Mouse (Mus musculus) stomach, embryonic 16.5 days (tissue): ENCODE data around the gene Gm15737. TPM values are rescaled to one million over a fixed set of nuclear protein-coding genes. Genes with fewer than 3 reads are reported as not detected.

Experiments used
- ATAC-seq: fragments of 200-750 bp; cut with Nextera tagmentation; 2 replicates; pipeline ENCODE4 v1.8.0; 2017; ENCODE audit warnings: moderate number of reproducible peaks, moderate TSS enrichment; ENCODE audit not compliant: insufficient read depth, low FRiP score
- H3K27ac ChIP-seq: fragments of 300-500 bp; sonication (generic); 2 replicates; pipeline ENCODE4 v1.5.1; 2014; ENCODE audit warnings: low read length
- H3K27me3 ChIP-seq: fragments of 300-500 bp; sonication (generic); 2 replicates; pipeline ENCODE4 v1.6.1; 2014; ENCODE audit warnings: low read length, control low read depth, mixed read lengths; ENCODE audit not compliant: control insufficient read depth, insufficient read depth
- H3K36me3 ChIP-seq: fragments of 300-500 bp; sonication (generic); 2 replicates; pipeline ENCODE4 v1.6.1; 2014; ENCODE audit warnings: low read length; ENCODE audit not compliant: control insufficient read depth, insufficient read depth
- H3K4me1 ChIP-seq: fragments of 300-500 bp; sonication (generic); 2 replicates; pipeline ENCODE4 v1.6.1; 2014; ENCODE audit warnings: low read length, control low read depth, mixed read lengths; ENCODE audit not compliant: control insufficient read depth, insufficient read depth
- H3K4me2 ChIP-seq: fragments of 300-500 bp; sonication (generic); 2 replicates; pipeline ENCODE4 v1.6.1; 2014; ENCODE audit warnings: low read depth, low read length, mixed read lengths
- H3K4me3 ChIP-seq: fragments of 300-500 bp; sonication (generic); replicated peaks from 2 replicates; pipeline ENCODE4 v1.5.1; 2014; ENCODE audit warnings: mild to moderate bottlenecking, low read length
- H3K9ac ChIP-seq: fragments of 300-500 bp; sonication (generic); 2 replicates; pipeline ENCODE4 v1.6.1; 2014; ENCODE audit warnings: low read length
- H3K9me3 ChIP-seq: fragments of 300-500 bp; sonication (generic); replicated peaks from 2 replicates; pipeline ENCODE4 v1.6.1; 2016; ENCODE audit warnings: low read length, control low read depth; ENCODE audit not compliant: control insufficient read depth
- WGBS: fragments of 180-500 bp; shearing (Covaris S2); extraction: QIAGEN DNeasy Blood & Tissue Kit; methylation state at CpG from one replicate; pipeline ENCODE4 v1.1.7; 2014; 5-methylcytosine and 5-hydroxymethylcytosine counted together
- polyA plus RNA-seq: library from polyadenylated mRNA; unstranded; fragments of >200 nt; fragmentation: Nextera tagmentation; extraction: Ambion mirVana; gene quantifications from 2 replicates; pipeline ENCODE4 v1.2.1, GENCODE M21; 2015

Gm15737 gene
- polyA plus RNA-seq, 1 experiment from 2014 or later, result 0.25 TPM

GRCm38 (mm10) chr6:92843474-92843873 is 25.7 kb upstream of the Gm15737 start:
- WGBS, result 78% methylated on average over 2 of the region's 2 CpGs
- no peak for ATAC-seq
- 0 out of 2 replicates have a peak, but pooled peaks cover 3% of the 10 kb centered on the region for H3K4me1 ChIP-seq

DNA sequence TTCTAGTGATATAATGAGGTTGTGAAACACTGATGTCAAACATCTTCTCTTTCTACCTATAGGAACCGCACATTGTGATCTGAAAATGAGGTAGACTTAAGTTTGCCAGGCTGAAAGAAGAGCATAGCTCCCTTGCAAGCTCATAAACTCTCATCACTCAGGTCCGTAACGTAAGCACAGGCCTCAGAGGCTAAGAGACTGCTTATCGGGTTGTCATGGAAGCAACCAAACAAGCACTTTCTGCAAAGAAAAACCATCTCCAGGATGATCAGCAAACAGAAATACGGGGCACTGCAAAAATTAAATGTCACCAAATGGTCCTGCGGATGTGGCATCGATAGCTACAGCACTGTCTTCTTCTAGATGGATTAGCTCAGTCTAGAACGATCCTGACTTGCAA is 23.3 kb upstream of the Gm15737 start:
- WGBS, result 62% methylated on average over 8 of the region's 8 CpGs

More at GRCm38 (mm10) chr6:92843474-92843873, 25.7 kb upstream of the Gm15737 start:
- Histone ChIP-seq H3K27me3 (no peaks in the 10 kb centered on the region), H3K4me2 (no peak overlapping the region), H3K4me3 (no peak overlapping the region), H3K36me3 (no peaks in the 10 kb centered on the region; the same call in 1 of the 2 replicates), H3K27ac (no peak overlapping the region), H3K9me3 (no peaks in the 10 kb centered on the region), H3K9ac (no peak overlapping the region)

GRCm38 (mm10) chr6:92846614-92847013 is 22.5 kb upstream of the Gm15737 start:
- Histone ChIP-seq H3K27ac (no peak overlapping the region), H3K9ac (no peak overlapping the region), H3K9me3 (no peaks in the 10 kb centered on the region), H3K27me3 (no peaks in the 10 kb centered on the region), H3K4me3 (no peak overlapping the region), H3K4me1 (peaks cover 11% of the 10 kb centered on the region; the same call in 1 of the 2 replicates), H3K36me3 (no peaks in the 10 kb centered on the region; the same call in 1 of the 2 replicates), H3K4me2 (no peak overlapping the region)
- 66% methylated on average over 4 of the region's 4 CpGs for WGBS
- ATAC-seq, result no peak

More for the DNA sequence above, 23.3 kb upstream of the Gm15737 start:
- no peak overlapping the region for H3K9ac ChIP-seq
- H3K4me2 ChIP-seq, result no peak overlapping the region
- no peak for ATAC-seq
- H3K36me3 ChIP-seq, result no peaks in the 10 kb centered on the region; the same call in 1 of the 2 replicates
- peaks cover 9% of the 10 kb centered on the region; the same call in 1 of the 2 replicates for H3K4me1 ChIP-seq
- no peak overlapping the region for H3K4me3 ChIP-seq
- H3K27me3 ChIP-seq, result no peaks in the 10 kb centered on the region
- H3K9me3 ChIP-seq, result no peaks in the 10 kb centered on the region
- H3K27ac ChIP-seq, result no peak overlapping the region

- Histone ChIP-seq H3K27me3 (no peaks in the 10 kb centered on the region), H3K9ac (no peak overlapping the region), H3K36me3 (no peaks in the 10 kb centered on the region; the same call in none of the 2 replicates), H3K9me3 (no peaks in the 10 kb centered on the region), H3K27ac (no peak overlapping the region), H3K4me3 (no peak overlapping the region), H3K4me1 (peaks cover 11% of the 10 kb centered on the region; the same call in 1 of the 2 replicates), H3K4me2 (no peak overlapping the region)
- ATAC-seq, result no peak
- WGBS, result 89% methylated on average over 9 of the region's 9 CpGs
Observed at GRCm38 (mm10) chr6:92849208-92849607, 19.9 kb upstream of the Gm15737 start.

- 31% methylated on average over 5 of the region's 5 CpGs for WGBS
- peak overlapping the region; percentile 72 for H3K27ac ChIP-seq
- peak; percentile 90 for ATAC-seq
Observed at GRCm38 (mm10) chr6:92850250-92850649, 18.9 kb upstream of the Gm15737 start.

DNA sequence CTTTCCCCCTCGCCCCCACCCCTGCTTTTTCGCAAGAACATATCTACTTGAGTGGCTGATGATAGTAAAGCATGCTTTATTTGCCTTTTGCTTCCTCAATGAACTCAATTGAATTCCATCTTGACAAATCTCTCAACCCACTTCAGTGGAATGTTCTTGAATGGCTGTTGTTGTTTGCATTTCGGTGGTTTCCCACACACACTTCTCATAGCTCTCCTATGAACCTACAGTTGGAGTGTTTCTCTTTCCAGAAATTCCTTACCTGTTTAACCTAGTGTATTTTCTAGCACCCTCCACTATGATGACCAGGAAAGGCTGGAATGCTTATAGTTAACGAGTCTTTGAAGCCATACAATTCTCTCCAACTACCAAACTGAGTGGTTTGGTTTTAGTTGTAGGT is 14.3 kb upstream of the Gm15737 start:
- H3K4me2 ChIP-seq, result no peak overlapping the region
- ATAC-seq, result no peak
- 66% methylated on average over 4 of the region's 4 CpGs for WGBS
- H3K4me3 ChIP-seq, result no peak overlapping the region
- no peaks in the 10 kb centered on the region for H3K9me3 ChIP-seq
- 0 out of 2 replicates have a peak, but pooled peaks cover 2% of the 10 kb centered on the region for H3K4me1 ChIP-seq
- H3K36me3 ChIP-seq, result no peaks in the 10 kb centered on the region; the same call in none of the 2 replicates
- H3K9ac ChIP-seq, result no peak overlapping the region
- no peak overlapping the region for H3K27ac ChIP-seq
- no peaks in the 10 kb centered on the region for H3K27me3 ChIP-seq

More at GRCm38 (mm10) chr6:92850250-92850649, 18.9 kb upstream of the Gm15737 start:
- H3K9ac ChIP-seq, result no peak overlapping the region
- no peak overlapping the region for H3K4me3 ChIP-seq
- no peaks in the 10 kb centered on the region for H3K9me3 ChIP-seq
- H3K4me1 ChIP-seq, result peaks cover 11% of the 10 kb centered on the region; the same call in 1 of the 2 replicates
- no peaks in the 10 kb centered on the region for H3K27me3 ChIP-seq
- H3K36me3 ChIP-seq, result no peaks in the 10 kb centered on the region; the same call in none of the 2 replicates
- no peak overlapping the region for H3K4me2 ChIP-seq

GRCm38 (mm10) chr6:92857761-92858160 is 11.4 kb upstream of the Gm15737 start:
- Histone ChIP-seq H3K36me3 (no peaks in the 10 kb centered on the region; the same call in none of the 2 replicates), H3K4me3 (no peak overlapping the region), H3K27ac (no peak overlapping the region), H3K4me1 (no peaks in the 10 kb centered on the region), H3K9ac (no peak overlapping the region), H3K4me2 (no peak overlapping the region), H3K9me3 (no peaks in the 10 kb centered on the region), H3K27me3 (no peaks in the 10 kb centered on the region)
- ATAC-seq, result no peak
- WGBS, result 86% methylated on average over 13 of the region's 13 CpGs

- H3K4me3 ChIP-seq, result no peak overlapping the region
- H3K27me3 ChIP-seq, result no peaks in the 10 kb centered on the region
- 80% methylated on average over 12 of the region's 12 CpGs for WGBS
- H3K27ac ChIP-seq, result no peak overlapping the region
- no peak overlapping the region for H3K9ac ChIP-seq
- ATAC-seq, result no peak
- H3K9me3 ChIP-seq, result no peaks in the 10 kb centered on the region
- H3K4me1 ChIP-seq, result no peaks in the 10 kb centered on the region
- H3K4me2 ChIP-seq, result no peak overlapping the region
- no peaks in the 10 kb centered on the region; the same call in none of the 2 replicates for H3K36me3 ChIP-seq
Observed at GRCm38 (mm10) chr6:92858721-92859510, 10.2 kb upstream of the Gm15737 start.

DNA sequence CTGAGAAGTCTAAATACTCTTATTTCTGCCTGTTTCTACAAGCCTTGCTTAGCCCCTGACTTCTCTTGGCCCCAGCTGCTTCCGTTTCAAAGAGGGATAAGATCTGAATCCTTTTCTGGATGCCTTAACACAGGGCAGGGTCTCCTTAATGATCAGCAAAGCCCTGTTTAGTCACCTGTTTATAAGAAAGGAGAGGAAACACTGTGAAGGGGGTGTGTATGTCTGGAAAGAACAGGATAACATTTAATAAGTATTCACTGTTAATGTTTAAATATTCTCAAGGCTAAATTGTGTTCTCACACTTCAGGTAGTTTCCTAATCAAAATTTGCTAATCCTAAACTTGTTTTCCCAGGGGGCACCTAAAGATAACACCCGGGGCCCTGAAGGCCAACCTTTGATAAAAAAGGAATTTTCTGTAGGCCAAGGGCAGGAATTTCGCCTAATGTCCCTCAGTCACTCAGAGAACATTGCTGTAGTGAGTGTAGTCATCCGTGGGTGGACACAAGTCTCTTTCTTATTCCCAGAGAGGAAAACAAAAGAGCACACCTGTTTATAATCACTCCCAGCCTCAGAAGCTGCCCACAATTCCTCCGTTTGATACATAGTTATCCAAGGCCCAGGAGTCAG is 8.8 kb upstream of the Gm15737 start:
- no peaks in the 10 kb centered on the region for H3K4me1 ChIP-seq
- H3K4me3 ChIP-seq, result no peak overlapping the region
- H3K36me3 ChIP-seq, result no peaks in the 10 kb centered on the region; the same call in 1 of the 2 replicates
- no peak overlapping the region for H3K9ac ChIP-seq
- H3K4me2 ChIP-seq, result no peak overlapping the region
- WGBS, result 60% methylated on average over 5 of the region's 5 CpGs
- ATAC-seq, result no peak; the same call in 1 of the 2 replicates
- no peak overlapping the region for H3K27ac ChIP-seq
- no peaks in the 10 kb centered on the region for H3K27me3 ChIP-seq
- no peaks in the 10 kb centered on the region for H3K9me3 ChIP-seq
